Mouse (Mus musculus): ENCODE measurements around the gene Ifitm10.

DNA sequence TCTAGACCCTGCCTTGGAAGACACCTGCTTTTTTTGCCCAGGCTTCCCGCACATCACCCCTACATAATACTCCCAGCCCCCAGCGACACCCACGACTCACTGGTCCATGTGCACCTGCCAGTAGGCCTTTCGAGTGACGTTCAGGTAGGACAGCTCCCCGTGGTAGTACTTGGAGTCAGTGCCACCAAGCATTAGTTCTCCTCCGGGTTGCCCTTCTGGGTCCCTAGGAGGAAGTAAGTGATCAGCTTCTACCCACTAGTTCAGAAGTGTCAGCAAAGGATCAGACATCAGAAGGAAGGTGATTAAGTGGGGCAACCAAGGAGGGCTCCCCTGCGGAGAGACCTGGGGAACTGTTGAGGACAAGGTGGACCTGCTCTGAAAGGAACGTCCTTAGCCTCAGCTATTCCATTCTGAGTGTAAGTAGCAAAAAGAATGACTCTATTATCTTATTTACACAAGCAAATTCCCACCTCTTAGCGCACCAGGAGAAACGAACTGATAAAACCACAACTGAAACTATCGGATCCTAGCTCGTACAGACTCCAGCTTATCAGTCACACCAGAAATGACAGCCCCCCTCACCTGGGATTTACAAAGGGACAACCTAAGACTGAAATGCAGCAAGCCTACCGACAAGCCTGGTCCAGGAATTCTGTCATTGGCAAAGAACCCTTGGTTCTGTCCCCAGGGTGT lies 3.8 kb upstream of the Ifitm10 start:
- TF ChIP-seq POLR2A (IDR thresholded peaks at IDR 0.05; ENCODE audit: control insufficient read depth, low read depth, low read length) (no peak), CTCF (IDR thresholded peaks at IDR 0.05; ENCODE audit: control insufficient read depth, insufficient read depth, insufficient replicate concordance, low read depth, low read length) (no peak)

All from testis, adult 2 months (tissue).